Mouse (Mus musculus): ENCODE data around the gene Ankrd26.

DNA sequence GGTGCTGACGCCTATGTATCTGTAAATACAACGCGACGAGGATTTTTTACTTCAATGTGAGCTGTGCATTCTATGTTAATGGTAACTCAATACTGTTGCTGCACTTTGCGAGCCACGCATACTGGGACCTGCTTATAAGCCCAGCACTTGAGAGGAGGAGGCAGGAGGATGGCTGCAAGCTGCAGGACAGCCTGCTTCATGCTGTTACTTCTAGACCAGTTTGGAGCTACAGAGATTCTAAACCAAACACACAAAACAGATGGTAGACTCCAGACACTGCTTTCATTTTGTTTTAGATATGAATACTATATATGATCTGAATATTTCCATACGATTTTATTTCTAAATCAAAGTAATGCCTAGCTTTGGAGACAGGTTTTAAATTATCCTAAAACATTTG, 41.4 kb downstream of the Ankrd26 start:
- no peak for TF ChIP-seq CTCF (conservative IDR thresholded peaks at IDR 0.05; ENCODE audit: insufficient read depth, insufficient read length, low read depth, low read length)
- no peak for TF ChIP-seq POLR2A (IDR thresholded peaks at IDR 0.05; ENCODE audit: low read depth, low read length)

Measured in kidney, adult 2 months (tissue).